Mouse (Mus musculus) CH12.LX (cell line): ENCODE measurements around the gene Ndufb10.
A peak's percentile ranks its signal among the peaks of the same experiment; 100 is the strongest.

ENCODE experiments used
- CTCF ChIP-seq, 2 experiments: IDR thresholded peaks in 1 of 2; conservative IDR thresholded peaks in 1 of 2; 2 replicates each; pipeline ENCODE4 v1.5.1; 2011 to 2012; ENCODE audit warnings: low read depth in 2 of 2, low read length in 2 of 2, improper control_type of control experiment in 1 of 2, inconsistent platforms in 1 of 2, mild to moderate bottlenecking in 1 of 2, moderate library complexity in 1 of 2
- E2F4 ChIP-seq: IDR thresholded peaks from 2 replicates; pipeline ENCODE4 v1.6.1; 2011; ENCODE audit warnings: low read depth, low read length, improper control_type of control experiment; ENCODE audit not compliant: insufficient replicate concordance
- EP300 ChIP-seq: IDR thresholded peaks from 2 replicates; pipeline ENCODE4 v1.6.1; 2011; ENCODE audit warnings: low read length, improper control_type of control experiment
- HCFC1 ChIP-seq: IDR thresholded peaks from 2 replicates; pipeline ENCODE4 v1.6.1; 2012; ENCODE audit warnings: low read depth, mild to moderate bottlenecking, inconsistent platforms, low read length, improper control_type of control experiment
- KAT2A ChIP-seq: IDR thresholded peaks from 2 replicates; pipeline ENCODE4 v1.6.1; 2012; ENCODE audit warnings: low read length, improper control_type of control experiment, inconsistent platforms; ENCODE audit not compliant: insufficient replicate concordance
- POLR2A ChIP-seq: IDR thresholded peaks from 2 replicates; pipeline ENCODE4 v1.6.1; 2011; ENCODE audit warnings: low read depth, mild to moderate bottlenecking, improper control_type of control experiment, low read length
- RCOR1 ChIP-seq: conservative IDR thresholded peaks from 2 replicates; pipeline ENCODE4 v1.6.1; 2012; ENCODE audit warnings: low read depth, mild to moderate bottlenecking, inconsistent platforms, low read length, improper control_type of control experiment
- TCF12 ChIP-seq: IDR thresholded peaks from 2 replicates; pipeline ENCODE4 v1.6.1; 2014; ENCODE audit warnings: low read depth, mild to moderate bottlenecking, inconsistent platforms, low read length, improper control_type of control experiment
- ZC3H11A ChIP-seq: IDR thresholded peaks from 2 replicates; pipeline ENCODE4 v1.6.1; 2012; ENCODE audit warnings: low read depth, mild to moderate bottlenecking, inconsistent platforms, low read length, improper control_type of control experiment

- no peak for TF ChIP-seq ZC3H11A
- TF ChIP-seq EP300, result no peak
- no peak for TF ChIP-seq CTCF (conservative IDR thresholded peaks at IDR 0.05 in 1 of 2, IDR thresholded peaks at IDR 0.05 in 1 of 2; ENCODE audit: low read depth in 2 of 2, low read length in 2 of 2)
- TF ChIP-seq HCFC1, result no peak
- TF ChIP-seq E2F4, result no peak
- no peak for TF ChIP-seq RCOR1
- no peak for TF ChIP-seq POLR2A
- peak; percentile 71; the same call in 1 of the 2 replicates for TF ChIP-seq TCF12
- TF ChIP-seq KAT2A, result no peak
Observed at GRCm38 (mm10) chr17:24769146-24769545, 44.9 kb upstream of the Ndufb10 start.
